8 mouse cellular contexts compared by ENCODE assay signal in genomic region chr11:80602041-80602458, GRCm38 (mm10).
DNase-seq lines count a peak whose midpoint lies in the region; ATAC-seq and TF ChIP-seq lines count a peak whose summit lies in the region.

No protein-coding gene starts in this region.

- H3K9ac ChIP-seq in hindbrain, embryonic 13.5 days = peak overlapping the region; percentile 70; the same call in 1 of the 2 replicates

- H3K27me3 ChIP-seq in Patski = no peaks in the 10 kb centered on the region
- H3K27me3 ChIP-seq in hindbrain, embryonic 13.5 days = peaks cover 25% of the 10 kb centered on the region

- CTCF ChIA-PET in Patski (lab: Charles Lee) = interaction anchor here (0.7 to 2.1 kb wide), 4 partner anchors 9 to 32 kb away, joined by 3 to 7 read pairs (median 4); no protein-coding TSS in a partner anchor

- H3K4me1 ChIP-seq in hindbrain, embryonic 13.5 days (replicated peaks) = peaks cover 22% of the 10 kb centered on the region

- in situ Hi-C loops in Patski (cut with MboI; ENCODE audit: low pct_unique_long_range_greater_than_20kb) = no loop called here

- TF ChIP-seq CTCF in left cerebral cortex, adult 2 months (IDR thresholded peaks at IDR 0.05) = peak; percentile 79
- peak; percentile 75 for TF ChIP-seq CTCF in Patski (IDR thresholded peaks at IDR 0.05)

- H3K4me2 ChIP-seq in hindbrain, embryonic 13.5 days = peak overlapping the region; percentile 56

- no peaks in the 10 kb centered on the region for H3K9me3 ChIP-seq in hindbrain, embryonic 13.5 days

- no peaks in the 10 kb centered on the region for H3K36me3 ChIP-seq in hindbrain, embryonic 13.5 days

- WGBS in hindbrain, embryonic 13.5 days = 22% methylated on average over 8 of the region's 8 CpGs

- H3K27ac ChIP-seq in left cerebral cortex, adult 2 months = peak overlapping the region; percentile 93
- H3K27ac ChIP-seq in hindbrain, embryonic 13.5 days = peak overlapping the region; percentile 93

- H3K4me3 ChIP-seq in left cerebral cortex, adult 2 months = no peak overlapping the region
- H3K4me3 ChIP-seq in hindbrain, embryonic 13.5 days = no peak overlapping the region

- intact Hi-C loops in left cerebral cortex, adult 2 months (cut with DNase I) = loop anchor here (1.0 to 2.0 kb wide), 4 partner anchors 43 to 125 kb away; partner anchors contain the start of gene Cdk5r1

- DNase-seq in left cerebral cortex, adult 2 months (ENCODE audit: extremely low spot score in 1 of 2, low spot score in 2 of 2) = peak in 1 of 2 experiments; percentile 40
- no peak for DNase-seq in left cerebral cortex, adult 11 months (ENCODE audit: low spot score)
- no peak for DNase-seq in Patski (ENCODE audit: low read depth, low spot score)
- DNase-seq in embryo, embryonic 10 days (ENCODE audit: low spot score) = peak; percentile 60
- DNase-seq in naive thymus-derived CD4-positive, alpha-beta T cell, adult 2 months (ENCODE audit: low read depth) = peak; percentile 57
- DNase-seq in urinary bladder, adult 18-20 months (ENCODE audit: low spot score in 2 of 2) = no peak
- DNase-seq in c-Kit-positive CD71-positive TER-119-positive erythroid progenitor cells, embryonic 14.5 days (ENCODE audit: low spot score) = no peak

- ATAC-seq in Patski = no peak
- no peak for ATAC-seq in hindbrain, embryonic 13.5 days (ENCODE audit: low FRiP score)

- POLR2A ChIA-PET in Patski (lab: Charles Lee) = no interaction called here

Comparison
In these comparisons a context has a peak if more than half of its experiments do, and no peak if none do; other contexts are left out.
1. DNase-seq: peak in embryo, embryonic 10 days (single experiment) and naive thymus-derived CD4-positive, alpha-beta T cell, adult 2 months (single experiment); none in left cerebral cortex, adult 11 months (single experiment), Patski (single experiment), urinary bladder, adult 18-20 months (0 of 2) and c-Kit-positive CD71-positive TER-119-positive erythroid progenitor cells, embryonic 14.5 days (single experiment).